ENCODE assay signal across 16 mouse cellular contexts in the genomic region with DNA sequence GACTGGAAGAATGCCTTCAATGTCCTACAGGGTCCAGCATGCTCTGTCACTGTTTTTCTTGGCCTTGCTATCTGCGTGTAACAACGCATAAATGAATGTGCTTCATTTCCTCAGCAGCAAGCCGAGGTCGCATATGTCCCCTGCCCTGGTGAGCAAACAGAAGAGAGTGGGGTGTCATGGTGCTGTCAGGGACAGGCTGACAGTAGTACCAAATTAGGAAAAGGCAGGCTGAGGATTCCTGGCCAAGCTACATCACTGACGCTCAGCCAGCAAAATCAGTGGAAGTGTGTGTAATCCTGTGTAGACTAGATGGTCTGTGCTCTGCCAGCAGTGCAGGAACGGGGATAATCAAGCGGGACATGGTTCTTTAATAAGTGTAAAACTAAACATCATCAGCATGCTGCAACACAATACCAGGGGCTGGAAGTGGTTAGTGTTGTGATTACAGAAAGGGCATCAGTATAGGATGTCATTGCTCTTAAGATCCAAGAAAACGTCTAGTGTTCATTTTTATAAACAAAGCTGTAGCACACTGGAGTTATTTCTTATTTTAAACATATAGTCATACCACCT.
DNase-seq lines count a peak whose midpoint lies in the region; ATAC-seq lines count a peak whose summit lies in the region.
"Had no signal": no experiment of that assay in that cellular context is flagged by ENCODE, and none has a peak within 500 bp of the region (broad histone marks: within the 10 kb centered on the region; RNA-seq: fewer than 3 reads in every experiment).

No protein-coding gene starts in this region.

- peak; percentile 23 to 54 for DNase-seq in cerebellum, postnatal 14 days
- DNase-seq in cerebellum, postnatal 4 days (ENCODE audit: low spot score in 2 of 2) = no peak
- peak; percentile 3 to 10 for DNase-seq in kidney, postnatal 4 days
- no peak for DNase-seq in kidney, adult 8-10 months
- peak; percentile 46 for DNase-seq in lung, postnatal 10 days
- DNase-seq in thymus, adult 18-20 months = no peak
- no peak for DNase-seq in hindbrain, embryonic 14.5 days (ENCODE audit: low spot score)
- DNase-seq: adrenal gland, adult 2 months; embryo, embryonic 11 days; left cerebral cortex, postnatal 4 days; retina, postnatal 1 day had no signal

- 41% methylated on average over 8 of the region's 8 CpGs for WGBS in embryonic facial prominence, embryonic 13.5 days
- WGBS in hindbrain, embryonic 14.5 days = 73% methylated on average over 8 of the region's 8 CpGs

- H3K9ac ChIP-seq in embryonic facial prominence, embryonic 13.5 days = no peak overlapping the region
- H3K9ac ChIP-seq in hindbrain, embryonic 14.5 days = no peak overlapping the region
- H3K9ac ChIP-seq: liver, embryonic 12.5 days; neural tube, embryonic 13.5 days had no signal

- no peak overlapping the region for H3K4me3 ChIP-seq in embryonic facial prominence, embryonic 13.5 days
- H3K4me3 ChIP-seq in hindbrain, embryonic 14.5 days (replicated peaks; ENCODE audit: low read length) = no peak overlapping the region
- H3K4me3 ChIP-seq: forebrain, embryonic 10.5 days; heart, adult 2 months; liver, embryonic 12.5 days; neural tube, embryonic 13.5 days had no signal

- peaks cover 4% of the 10 kb centered on the region; the same call in 1 of the 2 replicates for H3K27me3 ChIP-seq in embryonic facial prominence, embryonic 13.5 days
- no peaks in the 10 kb centered on the region for H3K27me3 ChIP-seq in hindbrain, embryonic 14.5 days (ENCODE audit: control insufficient read depth, insufficient read depth, low read length)
- H3K27me3 ChIP-seq: liver, embryonic 12.5 days; neural tube, embryonic 13.5 days had no signal

- no peak overlapping the region for H3K4me2 ChIP-seq in embryonic facial prominence, embryonic 13.5 days
- no peak overlapping the region for H3K4me2 ChIP-seq in hindbrain, embryonic 14.5 days (replicated peaks)
- H3K4me2 ChIP-seq: liver, embryonic 12.5 days; neural tube, embryonic 13.5 days had no signal

- peak overlapping the region; percentile 62; the same call in 1 of the 2 replicates for H3K27ac ChIP-seq in embryonic facial prominence, embryonic 13.5 days
- no peak overlapping the region for H3K27ac ChIP-seq in hindbrain, embryonic 14.5 days
- H3K27ac ChIP-seq: forebrain, embryonic 10.5 days; heart, adult 2 months; liver, embryonic 12.5 days; neural tube, embryonic 13.5 days had no signal

- H3K36me3 ChIP-seq in embryonic facial prominence, embryonic 13.5 days = no peaks in the 10 kb centered on the region
- no peaks in the 10 kb centered on the region for H3K36me3 ChIP-seq in hindbrain, embryonic 14.5 days (replicated peaks; ENCODE audit: control insufficient read depth, insufficient read depth)
- H3K36me3 ChIP-seq: forebrain, embryonic 10.5 days; liver, embryonic 12.5 days; neural tube, embryonic 13.5 days had no signal

- ATAC-seq in embryonic facial prominence, embryonic 13.5 days (ENCODE audit: insufficient number of reproducible peaks, insufficient read depth, low FRiP score, low TSS enrichment, low read depth) = 0 out of 2 replicates have a peak, but pooled peaks have one; percentile 43
- ATAC-seq in hindbrain, embryonic 14.5 days (ENCODE audit: low FRiP score) = no peak
- ATAC-seq: liver, embryonic 12.5 days had no signal

- H3K9me3 ChIP-seq in embryonic facial prominence, embryonic 13.5 days = no peaks in the 10 kb centered on the region
- no peaks in the 10 kb centered on the region for H3K9me3 ChIP-seq in hindbrain, embryonic 14.5 days (ENCODE audit: control insufficient read depth, low read length)
- H3K9me3 ChIP-seq: forebrain, embryonic 10.5 days; liver, embryonic 12.5 days; neural tube, embryonic 13.5 days had no signal

- peaks cover 11% of the 10 kb centered on the region for H3K4me1 ChIP-seq in embryonic facial prominence, embryonic 13.5 days
- no peaks in the 10 kb centered on the region for H3K4me1 ChIP-seq in hindbrain, embryonic 14.5 days (replicated peaks; ENCODE audit: control insufficient read depth, insufficient read depth, low read length)
- H3K4me1 ChIP-seq: liver, embryonic 12.5 days had no signal

Comparison
In these comparisons a context has a peak if more than half of its experiments do, and no peak if none do; other contexts are left out.
1. DNase-seq: peak in cerebellum, postnatal 14 days (2 of 2), kidney, postnatal 4 days (2 of 2) and lung, postnatal 10 days (single experiment); none in cerebellum, postnatal 4 days (0 of 2), kidney, adult 8-10 months (0 of 2), thymus, adult 18-20 months (0 of 2) and hindbrain, embryonic 14.5 days (single experiment).